Mouse (Mus musculus): ENCODE results near the gene Sec24d. TPM values are rescaled to one million over a fixed set of nuclear protein-coding genes. Genes with fewer than 3 reads are reported as not detected.

The Sec24d gene
- polyA plus RNA-seq, 1 experiment from 2014 or later, result 34.9 TPM

DNA sequence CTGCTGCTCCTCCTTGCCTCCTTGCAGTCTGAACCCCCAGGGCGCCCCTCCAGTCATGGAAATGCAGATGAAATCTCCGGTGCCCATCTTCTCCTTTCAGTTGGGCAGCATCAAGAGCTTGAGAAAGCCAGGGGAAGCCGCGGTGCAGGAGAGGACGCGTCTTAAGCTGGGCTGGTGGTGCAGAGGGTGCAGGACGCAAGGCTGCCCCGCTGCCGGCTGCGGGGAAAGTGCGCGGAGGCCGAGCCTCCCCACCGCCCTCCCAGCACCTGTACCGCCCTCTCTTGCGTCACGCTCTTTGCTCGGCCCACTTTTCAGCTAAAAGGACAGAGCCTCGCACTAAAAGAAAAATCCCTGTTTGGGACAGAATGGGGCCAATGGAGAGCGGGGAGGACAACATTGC, 31.3 kb upstream of the Sec24d start, which contains the start of gene Synpo2:
TSS of gene Synpo2 (minus strand) at position 229 of the 400 bp plus-strand sequence.
- H3K27ac ChIP-seq (ENCODE audit: low read length), result no peak within 1 kb of the TSS

DNA sequence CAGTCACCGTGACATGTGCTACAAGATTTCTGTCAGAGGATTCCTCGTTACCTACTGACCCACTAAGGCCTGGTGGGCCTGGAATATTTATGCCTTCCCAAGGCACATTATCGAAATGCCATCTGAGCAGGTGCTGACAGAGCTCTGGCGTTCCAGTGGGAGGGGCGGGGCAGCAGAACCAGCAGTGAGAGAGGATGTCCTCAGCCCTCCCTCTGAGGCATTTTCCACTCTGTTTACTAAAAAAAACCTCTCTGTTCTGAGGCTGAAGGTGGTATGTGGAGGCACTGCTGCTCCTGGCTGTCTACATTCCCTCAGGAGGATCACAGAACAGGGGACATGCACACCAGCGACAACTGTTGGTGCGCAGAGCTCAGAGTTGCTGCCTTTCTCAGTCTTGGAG, 30.2 kb upstream of the Sec24d start:
- H3K27ac ChIP-seq (ENCODE audit: low read length), result no peak overlapping the region
- H3K36me3 ChIP-seq (ENCODE audit: insufficient read depth, low read length), result no peaks in the 10 kb centered on the region
- no peak for DNase-seq (ENCODE audit: low spot score)
- no peak for ATAC-seq
- 29% methylated on average over 7 of the region's 7 CpGs for WGBS
- no peak overlapping the region for H3K4me3 ChIP-seq (ENCODE audit: low read depth, low read length)
- TF ChIP-seq EP300 (IDR thresholded peaks at IDR 0.05), result no peak
- TF ChIP-seq CTCF (IDR thresholded peaks at IDR 0.05), result no peak
- 0 out of 2 replicates have a peak, but pooled peaks cover 3% of the 10 kb centered on the region for H3K4me1 ChIP-seq (ENCODE audit: insufficient read depth, low read depth, low read length)
- no peak overlapping the region for H3K9ac ChIP-seq (replicated peaks; ENCODE audit: low read depth)
- no peak overlapping the region for H3K4me2 ChIP-seq (replicated peaks; ENCODE audit: low read depth, low read length)
- H3K27me3 ChIP-seq (replicated peaks; ENCODE audit: insufficient read depth, low read length), result no peaks in the 10 kb centered on the region
- H3K9me3 ChIP-seq (ENCODE audit: low read length), result no peaks in the 10 kb centered on the region

More for the DNA sequence above, 31.3 kb upstream of the Sec24d start, which contains the start of gene Synpo2:
- no peak for TF ChIP-seq EP300 (IDR thresholded peaks at IDR 0.05)
- TF ChIP-seq CTCF (IDR thresholded peaks at IDR 0.05), result no peak
- Histone ChIP-seq H3K27me3 (replicated peaks; ENCODE audit: insufficient read depth, low read length) (no peaks in the 10 kb centered on the region), H3K9me3 (ENCODE audit: low read length) (no peaks in the 10 kb centered on the region), H3K4me1 (ENCODE audit: insufficient read depth, low read depth, low read length) (0 out of 2 replicates have a peak, but pooled peaks cover 3% of the 10 kb centered on the region), H3K36me3 (ENCODE audit: insufficient read depth, low read length) (no peaks in the 10 kb centered on the region), H3K4me2 (replicated peaks; ENCODE audit: low read depth, low read length) (peak within 1 kb of the TSS; percentile 50), H3K9ac (replicated peaks; ENCODE audit: low read depth) (no peak within 1 kb of the TSS), H3K4me3 (ENCODE audit: low read depth, low read length) (peak within 1 kb of the TSS; percentile 19)
- peak; percentile 52 for DNase-seq (ENCODE audit: low spot score)
- ATAC-seq, result peak; percentile 68
- WGBS, result 2% methylated on average over 20 of the region's 20 CpGs

DNA sequence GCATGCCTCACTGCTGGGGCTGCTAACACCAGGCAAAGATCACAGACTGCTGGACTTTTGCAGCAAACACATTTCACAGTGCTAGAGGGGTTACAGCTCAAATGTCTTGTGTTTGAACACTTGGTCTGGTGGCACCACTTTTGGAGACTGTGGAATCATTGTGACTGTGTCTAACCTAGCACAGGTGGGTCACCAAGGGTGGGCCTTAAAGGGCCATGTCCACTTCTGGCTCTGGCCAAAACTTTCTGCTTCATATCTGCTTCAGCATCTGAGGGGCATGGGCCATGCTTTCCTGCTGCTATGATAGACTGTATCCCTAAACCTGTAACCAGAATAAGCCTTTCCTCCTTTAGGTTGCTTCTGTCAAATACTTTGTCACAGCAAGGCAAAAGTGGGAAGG, 29.8 kb upstream of the Sec24d start:
- Histone ChIP-seq H3K4me2 (replicated peaks; ENCODE audit: low read depth, low read length) (no peak overlapping the region), H3K27ac (ENCODE audit: low read length) (no peak overlapping the region)
- ATAC-seq, result no peak

DNA sequence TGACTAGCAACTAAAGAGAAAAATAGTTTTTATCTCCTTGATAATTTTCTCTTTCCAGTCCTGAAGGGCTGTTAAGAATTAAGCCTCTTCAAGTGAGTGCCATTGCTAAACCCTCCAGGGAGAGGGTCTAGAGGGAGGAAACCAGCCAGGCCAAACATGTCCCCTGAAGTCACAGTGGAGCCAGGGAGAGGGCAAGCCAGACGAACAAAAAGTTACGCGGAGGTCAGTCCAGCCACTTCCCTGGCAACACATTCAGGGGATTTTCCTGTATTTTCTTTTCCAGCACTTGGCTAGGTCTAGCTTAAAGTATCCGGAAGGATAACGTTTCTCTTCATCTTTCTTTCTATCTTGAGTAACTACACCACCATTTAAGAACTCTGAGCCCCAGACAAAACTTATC, 22.9 kb upstream of the Sec24d start:
- H3K36me3 ChIP-seq (ENCODE audit: insufficient read depth, low read length), result no peaks in the 10 kb centered on the region
- 35% methylated on average over 5 of the region's 5 CpGs for WGBS
- H3K9ac ChIP-seq (replicated peaks; ENCODE audit: low read depth), result no peak overlapping the region
- H3K27me3 ChIP-seq (replicated peaks; ENCODE audit: insufficient read depth, low read length), result no peaks in the 10 kb centered on the region
- no peak overlapping the region for H3K4me2 ChIP-seq (replicated peaks; ENCODE audit: low read depth, low read length)
- no peaks in the 10 kb centered on the region for H3K4me1 ChIP-seq (ENCODE audit: insufficient read depth, low read depth, low read length)
- ATAC-seq (no peak), DNase-seq (ENCODE audit: low spot score) (no peak)
- TF ChIP-seq EP300 (IDR thresholded peaks at IDR 0.05), result no peak
- no peak for TF ChIP-seq CTCF (IDR thresholded peaks at IDR 0.05)
- no peak overlapping the region for H3K4me3 ChIP-seq (ENCODE audit: low read depth, low read length)
- H3K27ac ChIP-seq (ENCODE audit: low read length), result no peak overlapping the region
- no peaks in the 10 kb centered on the region for H3K9me3 ChIP-seq (ENCODE audit: low read length)

More for the DNA sequence above, 29.8 kb upstream of the Sec24d start:
- no peak for DNase-seq (ENCODE audit: low spot score)
- Histone ChIP-seq H3K36me3 (ENCODE audit: insufficient read depth, low read length) (no peaks in the 10 kb centered on the region), H3K9me3 (ENCODE audit: low read length) (no peaks in the 10 kb centered on the region), H3K27me3 (replicated peaks; ENCODE audit: insufficient read depth, low read length) (no peaks in the 10 kb centered on the region), H3K4me1 (ENCODE audit: insufficient read depth, low read depth, low read length) (0 out of 2 replicates have a peak, but pooled peaks cover 3% of the 10 kb centered on the region), H3K9ac (replicated peaks; ENCODE audit: low read depth) (no peak overlapping the region), H3K4me3 (ENCODE audit: low read depth, low read length) (no peak overlapping the region)
- TF ChIP-seq EP300 (IDR thresholded peaks at IDR 0.05), result no peak
- TF ChIP-seq CTCF (IDR thresholded peaks at IDR 0.05), result no peak

DNA sequence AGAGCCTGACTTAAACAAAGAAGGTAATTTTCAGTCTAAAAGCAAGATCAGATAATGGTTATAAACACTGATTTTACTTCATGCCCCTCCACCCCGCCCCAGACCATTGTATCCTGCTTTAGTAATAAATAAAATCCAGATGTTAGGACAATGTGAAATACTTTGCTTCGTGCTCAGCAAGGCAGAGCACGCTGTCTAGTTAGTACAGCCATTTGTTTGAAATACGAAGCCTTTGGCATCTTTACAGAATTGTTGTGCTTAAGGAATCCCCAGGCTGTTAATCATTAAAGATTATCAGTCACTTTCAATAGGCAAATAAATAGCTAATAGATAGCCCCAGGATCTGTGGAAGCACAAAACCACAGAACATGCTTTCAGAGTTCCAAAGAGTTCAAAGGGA, 21.6 kb upstream of the Sec24d start:
- no peak for ATAC-seq
- DNase-seq (ENCODE audit: low spot score), result no peak

DNA sequence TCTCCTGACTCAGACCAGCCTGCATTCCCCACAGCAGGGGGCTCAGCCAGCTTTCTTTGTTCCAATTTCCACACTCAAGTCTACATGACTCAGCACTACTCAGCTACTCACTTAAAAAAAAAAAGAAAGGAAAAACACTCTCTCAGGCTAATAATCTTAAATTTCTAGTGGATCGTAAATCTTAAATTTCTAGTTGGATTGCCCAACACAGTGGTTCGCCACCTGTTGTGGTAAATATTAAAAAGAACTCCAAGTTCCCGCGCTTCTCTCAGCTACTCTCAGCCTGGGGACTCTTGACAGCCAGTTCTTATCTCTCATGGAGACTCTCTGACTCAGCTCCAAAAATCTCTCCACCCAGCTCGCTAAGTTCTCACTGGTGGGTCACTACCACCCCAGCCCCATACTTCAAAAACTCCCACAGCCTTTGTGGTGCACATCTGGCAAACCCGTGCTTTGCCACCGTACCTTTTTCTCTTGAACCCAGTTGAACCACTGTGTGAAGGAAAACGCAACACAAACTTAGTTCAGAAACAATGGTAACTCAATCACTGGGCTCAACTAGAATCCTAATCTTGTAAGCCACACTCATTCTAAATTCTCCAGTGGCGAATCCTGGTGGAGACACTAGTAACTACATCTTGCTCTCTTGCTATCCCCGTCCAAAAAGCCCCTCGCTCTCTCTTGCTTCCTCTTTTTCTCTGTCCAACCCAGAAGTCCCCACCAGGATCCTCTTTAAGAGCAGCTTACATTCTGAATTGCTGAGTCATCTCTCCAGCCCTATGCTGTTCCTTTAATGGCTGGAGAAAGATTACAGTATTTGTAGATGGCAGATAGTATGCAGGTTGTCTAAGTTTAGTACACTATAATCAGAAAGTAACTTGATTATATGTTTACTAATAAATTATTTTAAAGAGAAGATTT, 10.8 kb upstream of the Sec24d start:
- TF ChIP-seq EP300 (IDR thresholded peaks at IDR 0.05) (no peak), CTCF (IDR thresholded peaks at IDR 0.05) (no peak; the same call in 1 of the 2 replicates)
- Histone ChIP-seq H3K4me1 (ENCODE audit: insufficient read depth, low read depth, low read length) (no peaks in the 10 kb centered on the region), H3K27ac (ENCODE audit: low read length) (no peak overlapping the region), H3K9ac (replicated peaks; ENCODE audit: low read depth) (no peak overlapping the region), H3K4me3 (ENCODE audit: low read depth, low read length) (no peak overlapping the region), H3K27me3 (replicated peaks; ENCODE audit: insufficient read depth, low read length) (no peaks in the 10 kb centered on the region), H3K9me3 (ENCODE audit: low read length) (no peaks in the 10 kb centered on the region), H3K4me2 (replicated peaks; ENCODE audit: low read depth, low read length) (no peak overlapping the region), H3K36me3 (ENCODE audit: insufficient read depth, low read length) (no peaks in the 10 kb centered on the region)
- DNase-seq (ENCODE audit: low spot score) (peak; percentile 32), ATAC-seq (no peak)
- 62% methylated on average over 11 of the region's 11 CpGs for WGBS

More for the DNA sequence above, 21.6 kb upstream of the Sec24d start:
- H3K36me3 ChIP-seq (ENCODE audit: insufficient read depth, low read length), result no peaks in the 10 kb centered on the region
- no peak overlapping the region for H3K4me2 ChIP-seq (replicated peaks; ENCODE audit: low read depth, low read length)
- no peak overlapping the region for H3K9ac ChIP-seq (replicated peaks; ENCODE audit: low read depth)
- H3K27me3 ChIP-seq (replicated peaks; ENCODE audit: insufficient read depth, low read length), result no peaks in the 10 kb centered on the region
- H3K27ac ChIP-seq (ENCODE audit: low read length), result no peak overlapping the region
- WGBS, result 36% methylated on average over 4 of the region's 4 CpGs
- H3K9me3 ChIP-seq (ENCODE audit: low read length), result no peaks in the 10 kb centered on the region
- no peaks in the 10 kb centered on the region for H3K4me1 ChIP-seq (ENCODE audit: insufficient read depth, low read depth, low read length)
- no peak overlapping the region for H3K4me3 ChIP-seq (ENCODE audit: low read depth, low read length)
- no peak for TF ChIP-seq CTCF (IDR thresholded peaks at IDR 0.05)
- no peak for TF ChIP-seq EP300 (IDR thresholded peaks at IDR 0.05)

Measured in lung, postnatal 0 days (tissue).